Mouse (Mus musculus) testis, adult 2 months (tissue): ENCODE measurements around the gene Muc4.

ENCODE experiments used
- CTCF ChIP-seq: fragments of 200-500 bp; IDR thresholded peaks from 2 replicates; pipeline ENCODE4 v1.5.1; 2012; ENCODE audit warnings: low read depth, mild to moderate bottlenecking, inconsistent platforms, low read length, moderate library complexity; ENCODE audit not compliant: control insufficient read depth, insufficient read depth, insufficient replicate concordance
- POLR2A ChIP-seq: fragments of 200-500 bp; IDR thresholded peaks from 2 replicates; pipeline ENCODE4 v1.6.1; 2012; ENCODE audit warnings: low read depth, mild to moderate bottlenecking, inconsistent platforms, low read length, moderate library complexity; ENCODE audit not compliant: control insufficient read depth

GRCm38 (mm10) chr16:32736022-32736421 lies 336 bp downstream of the Muc4 start:
- TF ChIP-seq CTCF: no peak
- no peak for TF ChIP-seq POLR2A
